Mouse (Mus musculus) CD8-positive naive resting alpha-beta T cell, adult 2 months (primary cell): ENCODE measurements around the gene Ivd.

Experiments
- DNase-seq, 2 experiments: peaks; one replicate each; pipeline ENCODE4 v3.0.0; 2022; ENCODE audit warnings: low read depth in 2 of 2, low spot score in 2 of 2

The Ivd gene

DNA sequence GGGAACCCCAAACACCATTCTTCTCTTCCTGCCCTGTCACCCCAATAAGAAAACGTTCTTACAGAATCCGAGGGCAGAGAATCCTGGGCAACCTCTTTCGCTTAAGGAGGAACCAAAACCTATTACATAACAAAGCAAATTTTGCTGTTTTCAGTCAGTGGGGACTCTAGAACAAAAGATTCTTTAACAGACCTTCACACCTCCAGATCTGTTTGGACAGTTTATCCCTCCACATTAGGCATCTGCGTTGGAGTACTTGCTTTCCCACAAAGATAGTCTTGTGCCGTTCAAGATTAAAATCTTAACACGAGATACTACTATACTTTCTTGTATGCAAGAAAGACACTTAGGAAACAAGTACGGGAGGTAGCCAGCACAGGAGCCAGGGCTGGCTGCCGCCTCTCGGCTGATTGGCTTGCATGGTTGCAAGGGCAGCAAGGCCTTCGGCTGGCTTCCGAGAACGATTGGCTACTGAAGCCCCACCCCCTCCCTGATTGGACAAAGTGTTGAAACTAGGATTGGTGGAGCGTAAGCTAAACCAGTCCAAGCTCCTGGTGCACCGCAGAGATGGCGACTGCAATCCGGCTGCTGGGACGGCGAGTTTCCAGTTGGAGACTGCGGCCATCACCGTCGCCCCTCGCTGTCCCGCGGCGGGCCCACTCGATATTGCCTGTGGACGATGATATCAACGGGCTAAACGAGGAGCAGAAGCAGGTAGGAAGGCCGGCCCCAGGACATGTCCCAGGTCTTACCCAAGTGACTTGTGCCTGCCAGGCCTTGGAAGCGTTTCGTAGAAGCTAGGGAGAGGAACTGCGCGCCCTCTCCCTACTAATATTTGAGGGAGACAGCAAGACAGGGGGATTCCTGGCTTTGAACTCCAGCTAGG lies at the start of gene Ivd:
Gene Ivd (plus strand): TSS at position 501 of the 886 bp plus-strand sequence.
- peak; percentile 84 to 87 for DNase-seq

DNA sequence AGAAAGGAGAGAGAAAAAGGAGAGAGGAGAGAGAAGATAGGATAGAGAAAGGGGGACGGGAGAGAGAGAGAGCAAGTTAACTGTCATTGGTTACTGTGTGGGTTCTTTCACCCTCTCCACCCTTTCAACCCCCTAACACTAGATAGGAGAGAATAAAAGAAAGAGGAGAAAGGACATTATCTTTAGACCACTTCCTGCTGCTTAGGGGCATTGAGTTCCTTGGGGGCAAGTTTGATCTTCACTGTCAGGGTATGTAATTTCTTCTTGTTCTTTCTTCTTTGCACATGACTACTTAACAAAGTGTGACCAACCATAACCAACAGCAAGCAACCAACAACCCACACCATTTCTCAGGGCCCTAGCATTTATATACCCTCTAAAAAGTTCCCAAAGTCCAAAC lies 49.0 kb upstream of the Ivd start:
- DNase-seq, result no peak

GRCm38 (mm10) chr2:118813981-118814836 lies 47.5 kb upstream of the Ivd start, which contains the start of gene Knstrn:
Gene Knstrn, plus strand, starts transcription at chr2:118814003.
- peak; percentile 75 to 83 for DNase-seq

DNA sequence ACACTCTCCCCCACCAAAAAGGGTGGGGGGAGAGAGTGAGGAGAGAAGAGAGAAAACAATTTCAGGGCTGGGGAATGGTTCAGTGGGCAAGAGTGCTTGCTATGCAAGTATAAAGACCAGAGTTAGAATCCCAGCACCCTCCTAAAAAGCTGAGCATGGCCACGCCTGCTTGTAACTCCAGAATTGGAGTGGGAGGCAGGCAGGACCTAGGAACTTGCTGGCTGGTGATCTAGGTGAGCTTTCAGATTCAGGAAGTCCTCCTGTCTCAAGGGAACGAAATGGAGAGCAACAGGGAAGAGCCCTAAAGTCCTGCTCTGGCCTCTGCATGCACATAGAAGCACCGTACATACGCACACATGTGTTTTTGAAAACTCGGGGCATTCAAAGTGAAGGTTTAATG lies 39.0 kb upstream of the Ivd start:
- DNase-seq, result no peak

GRCm38 (mm10) chr2:118824396-118824795 lies 37.4 kb upstream of the Ivd start:
- no peak for DNase-seq

DNA sequence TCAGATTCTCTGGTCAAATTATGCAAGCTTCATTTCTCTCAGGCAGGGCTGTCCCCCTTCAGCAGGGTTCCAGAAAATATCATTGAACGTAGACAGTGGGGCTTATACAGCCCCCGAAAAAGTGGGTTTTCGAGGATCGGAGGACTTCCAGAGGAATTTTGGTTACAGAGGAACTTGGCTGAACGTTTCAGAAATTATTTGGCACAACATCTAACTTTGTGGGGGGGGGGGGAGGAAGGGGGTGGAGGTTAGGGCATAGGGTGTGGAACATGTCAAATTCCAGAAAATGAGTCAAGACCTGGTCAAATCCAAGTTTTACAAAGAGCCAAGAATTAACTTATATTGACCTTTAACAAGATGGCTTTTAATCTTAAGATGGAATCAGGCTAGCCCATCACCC lies 32.7 kb upstream of the Ivd start:
- no peak for DNase-seq

DNA sequence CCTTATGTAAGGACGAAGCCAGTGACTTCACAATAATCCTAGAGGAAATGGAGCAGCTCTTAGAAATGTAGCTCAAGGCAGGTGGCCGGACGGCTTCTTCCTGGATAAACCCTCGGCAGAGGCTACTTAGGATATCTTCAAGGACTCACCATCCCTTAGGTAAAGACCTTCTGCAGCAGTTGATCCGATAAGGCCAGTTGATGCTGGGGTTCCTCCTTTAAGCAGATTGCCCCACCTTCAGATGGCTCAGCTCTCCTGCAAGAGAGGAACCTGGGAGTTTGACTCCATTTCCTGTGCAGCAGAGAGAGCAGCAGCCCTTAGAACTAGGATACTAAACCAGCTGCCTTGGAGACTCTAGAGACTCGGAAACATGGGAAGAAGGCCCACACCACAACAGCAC lies 27.7 kb upstream of the Ivd start:
- DNase-seq, result no peak

- DNase-seq, result no peak
Measured at GRCm38 (mm10) chr2:118835115-118835514, 26.6 kb upstream of the Ivd start.

GRCm38 (mm10) chr2:118838330-118838729 lies 23.4 kb upstream of the Ivd start:
- DNase-seq, result no peak

- no peak for DNase-seq
Measured at GRCm38 (mm10) chr2:118841186-118841585, 20.6 kb upstream of the Ivd start.

GRCm38 (mm10) chr2:118841774-118842173 lies 20.0 kb upstream of the Ivd start:
- no peak for DNase-seq

GRCm38 (mm10) chr2:118844427-118844826 lies 17.3 kb upstream of the Ivd start:
- DNase-seq, result no peak

GRCm38 (mm10) chr2:118846246-118846645 lies 15.5 kb upstream of the Ivd start:
- DNase-seq, result no peak

DNA sequence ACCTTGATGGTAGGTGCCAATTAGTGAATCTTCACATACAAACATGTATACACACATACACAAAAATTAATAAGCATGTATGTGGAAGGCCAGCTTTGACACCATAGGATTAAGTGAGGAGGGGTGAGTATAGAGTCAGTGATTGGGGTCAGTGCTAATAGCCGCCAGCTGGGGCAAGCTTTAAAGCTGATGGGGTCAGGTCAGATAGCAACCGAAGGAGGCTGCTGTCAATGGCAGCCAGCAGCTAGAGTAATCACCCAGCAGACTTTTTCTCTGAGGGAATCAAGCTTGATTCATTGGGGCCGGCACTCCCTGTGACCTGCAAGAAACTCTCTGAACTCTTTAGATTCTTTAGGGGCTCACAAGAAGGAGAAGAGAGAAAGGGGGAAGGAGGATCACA lies 10.0 kb upstream of the Ivd start:
- DNase-seq, result no peak

DNA sequence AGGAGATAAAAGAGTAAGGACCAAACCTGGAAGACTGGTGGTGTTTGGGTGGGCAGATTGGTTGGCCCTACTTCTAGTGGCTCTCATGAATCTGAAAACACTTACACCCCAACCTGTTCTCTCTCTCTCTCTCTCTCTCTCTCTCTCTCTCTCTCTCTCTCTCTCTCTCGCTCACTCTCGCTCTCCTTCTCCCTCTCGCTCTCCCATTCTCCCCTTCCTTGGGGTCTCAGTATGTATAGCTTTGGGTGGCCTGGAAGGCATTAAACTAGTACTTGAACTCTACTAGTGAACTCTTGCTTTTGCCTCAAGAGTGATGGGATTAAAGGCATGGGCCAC lies 554 bp downstream of the Ivd start:
- DNase-seq, result no peak

GRCm38 (mm10) chr2:118870601-118871000 lies 8.8 kb downstream of the Ivd start:
- DNase-seq, result no peak

DNA sequence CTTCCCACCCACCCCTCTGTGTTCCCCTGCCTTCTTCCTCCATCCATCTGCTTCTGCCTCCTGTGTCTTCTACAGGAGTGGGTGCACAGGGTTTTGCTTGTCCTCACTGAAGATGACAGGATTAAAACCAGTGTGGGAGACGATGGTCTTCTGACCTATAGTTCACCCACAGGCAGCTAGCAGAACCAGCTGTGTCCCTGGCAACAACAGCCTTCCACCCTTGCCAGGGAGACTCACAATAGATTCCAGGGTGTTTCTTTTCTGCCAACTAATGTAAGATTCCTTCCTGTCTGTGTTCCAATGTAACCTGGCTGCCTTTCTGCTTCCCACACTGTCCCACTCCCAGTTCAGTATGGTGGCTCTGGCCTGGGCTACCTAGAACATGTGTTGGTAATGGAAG lies 9.3 kb downstream of the Ivd start:
- DNase-seq, result no peak

DNA sequence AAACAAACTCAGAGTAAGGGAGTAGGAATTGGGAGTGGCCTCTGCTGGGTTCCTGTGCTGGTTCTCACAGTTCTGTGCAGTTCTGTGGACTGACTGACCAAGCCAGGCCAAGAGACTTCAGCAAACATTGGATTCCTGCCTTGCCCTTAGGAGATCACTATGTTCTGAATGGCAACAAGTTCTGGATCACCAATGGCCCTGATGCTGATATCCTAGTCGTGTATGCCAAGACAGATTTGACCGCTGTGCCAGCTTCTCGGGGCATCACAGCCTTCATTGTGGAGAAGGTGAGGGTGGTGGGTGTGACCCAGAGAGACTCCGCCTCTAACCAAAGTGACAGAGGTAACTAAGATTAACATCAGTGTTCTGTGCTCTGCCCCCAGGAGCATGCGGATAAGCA lies 11.3 kb downstream of the Ivd start:
- no peak for DNase-seq

DNA sequence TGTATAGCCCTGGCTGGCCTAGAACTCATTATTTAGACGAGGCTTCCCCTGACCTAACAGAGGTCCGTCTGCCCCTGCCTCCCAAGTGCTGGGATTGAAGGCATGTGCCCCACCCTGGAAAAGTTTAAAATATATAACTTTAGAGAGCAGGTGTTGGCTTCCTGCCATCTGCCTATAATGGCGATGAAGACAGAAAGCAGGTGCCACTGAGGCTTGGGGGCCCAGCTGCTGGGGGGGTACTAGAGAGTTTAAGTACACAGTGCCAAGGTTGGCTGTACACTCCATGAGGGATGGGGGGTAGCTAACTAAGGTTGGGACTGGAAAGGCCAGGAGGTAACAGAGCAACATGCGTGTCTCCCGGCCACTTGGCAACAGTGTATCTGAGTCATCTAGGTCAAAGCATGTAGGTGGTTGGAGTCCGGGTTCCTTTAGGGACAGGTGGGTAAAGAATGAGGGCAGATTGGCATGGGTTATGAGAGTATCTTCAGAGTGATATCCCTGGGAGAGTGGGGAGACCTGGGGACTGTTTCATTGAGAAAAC lies 12.2 kb downstream of the Ivd start:
- no peak for DNase-seq

- DNase-seq, result no peak
Measured at GRCm38 (mm10) chr2:118875316-118875715, 13.6 kb downstream of the Ivd start.

DNA sequence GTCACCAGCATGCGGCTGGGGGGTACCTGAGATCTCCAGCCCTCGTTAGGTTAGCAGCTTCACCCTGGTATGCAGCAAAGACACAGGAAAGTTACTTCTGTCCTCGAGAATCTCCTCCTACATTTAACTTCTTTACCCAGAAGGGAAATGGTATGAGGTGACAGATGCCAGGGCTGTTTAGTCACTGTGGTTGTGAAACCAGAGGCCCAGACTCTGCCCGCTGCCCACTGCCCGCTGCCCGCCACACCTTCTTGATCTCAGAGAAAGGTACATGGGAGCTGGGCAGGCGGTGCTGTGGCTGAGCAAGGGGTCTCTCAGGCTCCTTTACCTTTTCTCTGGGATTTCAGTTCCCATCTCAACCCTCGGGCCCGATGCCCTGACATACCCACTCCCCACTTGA lies 14.7 kb downstream of the Ivd start:
- no peak for DNase-seq

DNA sequence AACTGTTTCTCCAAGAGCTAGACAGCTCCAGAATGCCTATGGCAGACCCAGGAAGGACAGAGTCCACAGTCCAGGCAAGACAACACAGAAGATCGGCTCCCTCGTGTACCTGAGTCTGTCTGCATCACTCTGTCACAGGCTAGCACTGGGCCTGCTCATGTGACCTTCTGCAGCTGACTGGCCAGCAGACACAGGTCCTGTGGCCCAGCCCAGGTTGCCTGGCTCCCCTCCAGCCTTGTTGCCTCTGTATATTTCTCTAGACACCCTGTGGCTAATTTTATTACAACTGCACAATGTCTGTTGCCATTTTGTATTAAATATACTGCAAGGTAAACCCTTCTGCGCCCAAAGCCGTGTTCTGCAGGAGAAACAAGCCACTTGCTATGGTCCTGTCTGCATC lies 19.3 kb downstream of the Ivd start:
- DNase-seq, result no peak
